Mouse (Mus musculus): ENCODE measurements around the gene Vegfa. TPM values are rescaled to one million over a fixed set of nuclear protein-coding genes. Genes with fewer than 3 reads are reported as not detected.
"Not testable (repeated sequence)": the region's sequence is repeated elsewhere in the genome, so short reads cannot be mapped to it uniquely, and the experiment has no call there.

Gene Vegfa
- total RNA-seq, 2 experiments from 2014 or later: 73.6 to 82.9 TPM

GRCm38 (mm10) chr17:46013549-46013948 lies 18.6 kb downstream of the Vegfa start:
- DNase-seq (ENCODE audit: extremely low spot score in 1 of 2, low spot score in 2 of 2): no peak
- intact Hi-C loops (cut with DNase I): no loop called here

DNA sequence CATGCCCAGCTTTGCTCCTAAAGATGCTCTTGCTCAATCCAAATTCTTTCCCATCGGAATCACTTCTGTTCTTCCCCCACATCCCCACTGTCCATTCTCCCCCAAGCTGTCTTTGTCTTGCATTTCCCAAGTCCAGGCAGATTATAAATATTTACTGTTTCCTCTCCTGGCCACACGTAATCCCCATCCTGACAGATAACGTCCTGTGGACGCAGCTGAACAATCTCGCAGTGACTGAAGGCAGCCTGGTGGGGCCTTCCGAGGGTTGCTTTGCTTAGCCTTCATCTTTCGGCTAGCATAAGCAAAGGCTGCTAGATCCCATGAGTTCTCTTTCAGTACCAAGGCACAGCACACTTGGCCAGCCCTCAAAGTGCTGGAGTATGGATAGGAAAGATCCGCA lies 20.0 kb downstream of the Vegfa start:
- DNase-seq (ENCODE audit: extremely low spot score in 1 of 2, low spot score in 2 of 2): no peak
- intact Hi-C loops (cut with DNase I): no loop called here

DNA sequence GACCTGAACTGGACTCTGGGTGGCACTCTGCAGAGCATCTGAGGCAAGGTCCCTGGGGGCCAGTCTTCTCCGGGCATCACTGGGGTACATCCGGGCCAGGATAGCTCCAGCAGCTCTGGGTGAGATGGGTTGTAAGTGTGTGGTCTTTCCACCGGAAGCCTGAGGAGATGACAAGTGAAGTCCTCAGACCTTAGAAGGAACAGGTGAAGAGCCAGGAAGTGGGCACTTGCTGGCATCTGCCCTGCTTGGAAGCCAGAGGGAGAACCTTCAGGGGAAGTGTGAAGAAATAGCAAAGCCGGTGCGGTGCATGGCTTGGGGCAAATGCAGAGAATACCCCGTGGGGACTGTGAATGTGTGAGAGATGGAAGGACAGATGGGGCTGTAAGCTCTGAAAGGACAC lies 21.7 kb downstream of the Vegfa start:
- DNase-seq (ENCODE audit: extremely low spot score in 1 of 2, low spot score in 2 of 2): no peak
- intact Hi-C loops (cut with DNase I): no loop called here

DNA sequence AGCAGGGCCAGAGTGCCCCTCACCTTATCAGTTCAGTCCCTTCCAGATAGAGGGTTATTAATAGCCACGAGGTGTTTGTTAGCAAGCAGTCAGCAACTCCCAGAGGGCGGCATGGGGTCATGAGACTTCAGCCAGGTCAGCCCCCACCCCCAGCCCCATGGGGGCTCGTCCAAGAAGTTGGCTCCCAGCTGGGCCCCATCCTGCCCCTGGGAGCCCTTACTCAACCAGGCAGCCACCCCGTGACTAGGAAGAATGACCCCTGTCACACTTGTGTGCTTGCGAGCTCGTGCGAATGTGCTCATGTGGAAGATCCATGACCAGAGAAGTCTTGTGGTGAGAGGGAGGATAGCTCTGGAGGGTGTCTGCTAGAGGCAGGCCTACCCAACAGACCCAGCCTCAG lies 23.0 kb downstream of the Vegfa start:
- intact Hi-C loops (cut with DNase I): no loop called here
- DNase-seq (ENCODE audit: extremely low spot score in 1 of 2, low spot score in 2 of 2): peak in 1 of 2 experiments; percentile 25

- no peak for DNase-seq (ENCODE audit: extremely low spot score in 1 of 2, low spot score in 2 of 2)
- intact Hi-C loops (cut with DNase I): no loop called here
These were observed 26.7 kb downstream of the Vegfa start for GRCm38 (mm10) chr17:46005458-46005857.

DNA sequence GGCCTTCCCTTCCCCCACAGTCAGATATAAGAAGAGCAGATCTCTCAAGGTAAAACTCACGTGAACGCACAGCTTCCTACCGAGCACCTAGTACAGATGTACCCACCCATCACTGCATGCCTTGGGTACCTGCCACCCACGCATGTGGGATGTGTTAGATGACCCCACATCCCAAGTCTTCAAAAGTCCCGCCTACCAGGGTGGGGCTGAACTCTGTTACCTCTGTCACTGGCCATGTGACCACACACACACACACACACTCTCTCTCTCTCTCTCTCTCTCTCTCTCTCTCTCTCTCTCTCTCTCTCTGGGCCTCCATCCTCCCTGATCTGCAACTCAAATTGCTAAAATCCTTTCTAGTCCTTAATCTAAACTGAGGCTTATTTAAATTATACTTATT lies 27.7 kb downstream of the Vegfa start:
- no peak for DNase-seq (ENCODE audit: extremely low spot score in 1 of 2, low spot score in 2 of 2)
- intact Hi-C loops (cut with DNase I): no loop called here

DNA sequence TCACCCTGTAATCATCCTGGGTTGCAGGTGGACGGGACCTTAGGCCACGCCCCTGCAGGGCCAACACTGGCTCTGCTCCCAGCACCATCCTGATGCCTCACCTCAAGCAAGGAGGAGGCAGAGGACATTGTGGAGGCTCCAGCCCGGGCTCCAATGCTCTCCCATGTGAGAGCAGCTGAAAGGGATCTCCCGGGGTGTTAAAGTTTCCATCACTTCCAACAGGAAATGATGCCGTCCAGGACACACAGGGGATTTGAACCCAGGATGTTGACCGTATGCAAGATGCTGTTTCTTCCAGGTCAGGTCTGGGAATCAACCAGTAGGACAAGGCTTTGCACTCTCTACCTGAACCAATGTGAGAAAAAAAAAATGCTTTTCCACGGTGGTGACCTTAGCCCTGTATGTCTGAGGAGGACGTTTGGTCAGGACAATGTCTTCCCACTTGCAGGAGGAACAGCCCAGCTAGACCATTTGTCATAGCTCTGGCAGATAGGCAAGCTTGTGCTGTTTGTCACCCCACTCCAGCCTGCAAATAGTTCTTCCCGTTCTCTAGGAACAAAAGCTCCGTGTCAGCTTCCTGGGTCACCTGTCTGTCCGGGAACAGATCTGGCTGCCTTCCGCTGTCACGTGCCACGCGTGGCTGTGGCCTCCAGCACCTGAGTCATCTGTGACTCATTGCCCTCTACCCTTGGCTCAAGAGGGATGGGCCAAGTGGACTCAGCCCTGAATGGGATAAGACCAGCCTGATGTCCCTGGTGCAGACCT lies 28.3 kb downstream of the Vegfa start:
- intact Hi-C loops (cut with DNase I): no loop called here
- no peak for DNase-seq (ENCODE audit: extremely low spot score in 1 of 2, low spot score in 2 of 2)

DNA sequence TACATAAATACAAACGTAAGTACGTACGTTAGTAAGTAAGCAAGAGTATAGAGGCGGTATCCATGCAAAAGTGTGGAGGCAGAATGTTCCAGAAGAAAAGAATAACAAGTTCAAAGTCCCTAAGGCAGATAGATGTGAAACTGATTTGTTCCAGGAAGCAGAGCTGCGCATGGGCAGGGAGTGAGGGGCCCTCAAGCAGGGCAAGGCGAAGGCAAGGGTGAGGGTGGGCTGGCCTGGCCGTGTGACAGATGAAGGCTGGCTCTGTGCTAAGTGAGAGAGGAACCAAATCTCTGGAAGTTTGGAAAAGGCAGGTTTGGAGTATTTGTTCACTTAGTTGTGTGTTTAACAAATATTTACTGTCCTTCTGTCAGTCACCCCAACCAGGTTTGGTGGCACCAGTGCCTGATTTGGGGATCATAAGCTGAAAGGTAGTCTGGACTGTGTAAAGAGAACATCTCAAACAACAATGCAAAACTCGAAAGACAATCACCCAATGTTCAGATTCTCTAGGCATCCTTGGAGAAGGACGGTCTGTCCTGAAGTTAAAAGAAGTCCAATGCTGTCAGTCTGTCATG lies 32.7 kb downstream of the Vegfa start:
- DNase-seq (ENCODE audit: extremely low spot score in 1 of 2, low spot score in 2 of 2): no peak
- intact Hi-C loops (cut with DNase I): no loop called here

- intact Hi-C loops (cut with DNase I): no loop called here
- DNase-seq (ENCODE audit: extremely low spot score in 1 of 2, low spot score in 2 of 2): no peak
These were observed 33.8 kb downstream of the Vegfa start for GRCm38 (mm10) chr17:45998363-45998762.

- DNase-seq (ENCODE audit: extremely low spot score in 1 of 2, low spot score in 2 of 2): no peak
- intact Hi-C loops (cut with DNase I): no loop called here
These were observed 35.2 kb downstream of the Vegfa start for GRCm38 (mm10) chr17:45996921-45997444.

- intact Hi-C loops (cut with DNase I): no loop called here
- no peak for DNase-seq (ENCODE audit: extremely low spot score in 1 of 2, low spot score in 2 of 2)
These were observed 37.8 kb downstream of the Vegfa start for GRCm38 (mm10) chr17:45994281-45994817.

- intact Hi-C loops (cut with DNase I): no loop called here
- DNase-seq (ENCODE audit: extremely low spot score in 1 of 2, low spot score in 2 of 2): no peak
These were observed 45.3 kb downstream of the Vegfa start for GRCm38 (mm10) chr17:45986915-45987314.

- intact Hi-C loops (cut with DNase I): no loop called here
- DNase-seq (ENCODE audit: extremely low spot score in 1 of 2, low spot score in 2 of 2): no peak
These were observed 45.8 kb downstream of the Vegfa start for GRCm38 (mm10) chr17:45986374-45986773.

- intact Hi-C loops (cut with DNase I); DNase-seq (ENCODE audit: extremely low spot score in 1 of 2, low spot score in 2 of 2): not testable (repeated sequence)
These were observed 49.0 kb downstream of the Vegfa start for GRCm38 (mm10) chr17:45983185-45983584.

- no peak for DNase-seq (ENCODE audit: extremely low spot score in 1 of 2, low spot score in 2 of 2)
These were observed 50.3 kb downstream of the Vegfa start for GRCm38 (mm10) chr17:45981841-45982240.

DNA sequence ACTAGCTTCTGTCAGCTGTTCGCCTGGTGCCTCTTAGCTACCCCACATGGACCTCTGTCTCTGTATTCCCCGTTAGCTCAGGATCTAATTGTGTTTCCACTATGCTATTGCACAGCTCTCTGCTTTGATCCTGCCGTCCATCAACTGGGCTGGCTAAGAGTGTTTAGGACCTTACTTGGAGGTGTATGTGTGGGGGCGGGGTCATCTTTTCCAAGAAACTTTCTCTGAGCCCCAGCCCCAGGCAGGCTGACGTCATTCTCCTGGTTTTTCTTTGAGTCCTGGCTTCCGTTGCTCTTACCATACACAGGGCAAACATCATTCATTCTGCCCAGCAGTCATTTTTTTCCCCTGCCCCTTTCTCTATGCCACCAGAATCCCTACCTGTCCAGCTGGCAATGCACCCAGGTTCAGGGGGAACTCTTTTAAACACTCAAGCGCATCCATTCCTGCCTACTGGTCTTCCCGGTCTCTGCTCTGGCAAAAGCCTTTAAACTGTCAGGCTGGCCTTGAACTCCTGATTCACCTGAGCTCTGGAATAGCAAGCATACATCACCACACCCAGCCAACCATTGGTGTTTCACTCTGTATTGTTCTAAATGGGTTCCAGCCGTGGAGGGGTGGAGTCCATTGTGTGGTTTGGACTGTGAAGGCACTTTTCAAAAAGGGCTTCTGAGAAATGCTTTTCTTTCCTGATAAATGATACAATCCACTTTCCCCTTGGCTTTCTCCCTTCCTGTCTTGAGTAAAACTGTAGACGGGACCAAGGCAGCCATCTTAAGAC lies 53.0 kb downstream of the Vegfa start:
- DNase-seq (ENCODE audit: extremely low spot score in 1 of 2, low spot score in 2 of 2): no peak
- intact Hi-C loops (cut with DNase I): no loop called here

More at GRCm38 (mm10) chr17:45981841-45982240, 50.3 kb downstream of the Vegfa start:
- intact Hi-C loops (cut with DNase I): no loop called here

- intact Hi-C loops (cut with DNase I): no loop called here
- DNase-seq (ENCODE audit: extremely low spot score in 1 of 2, low spot score in 2 of 2): no peak
These were observed 57.7 kb downstream of the Vegfa start for GRCm38 (mm10) chr17:45974461-45974860.

GRCm38 (mm10) chr17:45973214-45973613 lies 59.0 kb downstream of the Vegfa start:
- no peak for DNase-seq (ENCODE audit: extremely low spot score in 1 of 2, low spot score in 2 of 2)
- intact Hi-C loops (cut with DNase I): no loop called here

DNA sequence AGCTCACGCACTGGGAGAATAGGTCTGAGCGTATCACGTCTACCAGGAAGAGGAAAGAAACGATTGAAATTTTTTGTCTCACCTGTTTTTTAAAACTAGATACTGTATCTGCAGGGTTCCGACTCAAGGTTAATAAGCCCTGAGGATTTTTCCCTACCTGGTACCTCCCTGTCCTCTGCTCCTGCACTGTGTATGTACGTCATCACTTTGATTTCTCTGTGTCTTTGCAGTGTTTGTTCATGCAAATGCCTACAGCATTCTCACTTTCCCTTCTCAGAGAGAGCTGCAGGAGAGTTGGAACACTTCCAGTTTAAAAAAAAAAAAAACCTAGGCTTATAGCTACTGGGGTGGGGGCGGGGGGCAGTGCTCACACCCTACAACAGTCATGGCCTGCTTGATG lies 59.8 kb downstream of the Vegfa start:
- intact Hi-C loops (cut with DNase I): no loop called here
- DNase-seq (ENCODE audit: extremely low spot score in 1 of 2, low spot score in 2 of 2): no peak

Data from left cerebral cortex, postnatal 10 days (tissue).